Mouse (Mus musculus) right cerebral cortex, postnatal 4 days (tissue): ENCODE results near the gene Gm13285.
A peak's percentile ranks its signal among the peaks of the same experiment; 100 is the strongest.
"Not testable (repeated sequence)": the region's sequence is repeated elsewhere in the genome, so short reads cannot be mapped to it uniquely, and the experiment has no call there.

Experiments used
- DNase-seq: peaks from one replicate; pipeline ENCODE4 v3.0.0-alpha.2; 2022

Gene Gm13285

GRCm38 (mm10) chr4:88799365-88799764 is at the start of gene Gm13285:
TSS of gene Gm13285 (plus strand) at chr4:88799665.
- not testable (repeated sequence) for DNase-seq

- DNase-seq: no peak
These were observed 49.5 kb upstream of the Gm13285 start for GRCm38 (mm10) chr4:88749926-88750325.

GRCm38 (mm10) chr4:88754818-88755340 is 44.6 kb upstream of the Gm13285 start, which contains the start of gene Gm13271:
TSS of gene Gm13271 (plus strand) at chr4:88754868.
- peak; percentile 48 for DNase-seq

- DNase-seq: not testable (repeated sequence)
These were observed 42.6 kb upstream of the Gm13285 start for GRCm38 (mm10) chr4:88756581-88757513.

GRCm38 (mm10) chr4:88757628-88758031 is 41.8 kb upstream of the Gm13285 start:
- peak; percentile 76 for DNase-seq

- not testable (repeated sequence) for DNase-seq
These were observed 40.7 kb upstream of the Gm13285 start for GRCm38 (mm10) chr4:88758751-88759150.

- DNase-seq: peak; percentile 22
These were observed 39.7 kb upstream of the Gm13285 start, which contains the start of gene Gm13283 for GRCm38 (mm10) chr4:88759610-88760268. TSS of gene Gm13283 (plus strand) at chr4:88760119.

- DNase-seq: not testable (repeated sequence)
These were observed 39.0 kb upstream of the Gm13285 start for GRCm38 (mm10) chr4:88760431-88760830.

- peak; percentile 65 for DNase-seq
These were observed 37.7 kb upstream of the Gm13285 start for GRCm38 (mm10) chr4:88761776-88762175.

- not testable (repeated sequence) for DNase-seq
These were observed 37.1 kb upstream of the Gm13285 start for GRCm38 (mm10) chr4:88762341-88762740.

- DNase-seq: not testable (repeated sequence)
These were observed 36.0 kb upstream of the Gm13285 start for GRCm38 (mm10) chr4:88763384-88764018.

GRCm38 (mm10) chr4:88773534-88773933 is 25.9 kb upstream of the Gm13285 start, which contains the start of gene Gm13290:
TSS of gene Gm13290 (plus strand) at chr4:88773834.
- not testable (repeated sequence) for DNase-seq

GRCm38 (mm10) chr4:88776622-88777021 is 22.8 kb upstream of the Gm13285 start, which contains the start of gene Gm13289:
TSS of gene Gm13289 (plus strand) at chr4:88776922.
- DNase-seq: not testable (repeated sequence)

GRCm38 (mm10) chr4:88779550-88779949 is 19.9 kb upstream of the Gm13285 start, which contains the start of gene Gm13272:
TSS of gene Gm13272 (plus strand) at chr4:88779850.
- not testable (repeated sequence) for DNase-seq

- DNase-seq: not testable (repeated sequence)
These were observed 19.1 kb upstream of the Gm13285 start for GRCm38 (mm10) chr4:88780320-88780719.

GRCm38 (mm10) chr4:88781831-88782230 is 17.6 kb upstream of the Gm13285 start, which contains the start of gene Ifnz:
TSS of gene Ifnz (plus strand) at chr4:88782131.
- not testable (repeated sequence) for DNase-seq

GRCm38 (mm10) chr4:88782335-88782734 is 17.1 kb upstream of the Gm13285 start:
- DNase-seq: not testable (repeated sequence)

GRCm38 (mm10) chr4:88785409-88785808 is 14.1 kb upstream of the Gm13285 start, which contains the start of gene Gm13276:
TSS of gene Gm13276 (plus strand) at chr4:88785709.
- DNase-seq: not testable (repeated sequence)

- peak; percentile 47 for DNase-seq
These were observed 11.1 kb upstream of the Gm13285 start, which contains the start of gene Gm13277 for GRCm38 (mm10) chr4:88788402-88788801. TSS of gene Gm13277 (plus strand) at chr4:88788632.

GRCm38 (mm10) chr4:88791250-88791649 is 8.2 kb upstream of the Gm13285 start, which contains the start of gene Gm13278:
TSS of gene Gm13278 (plus strand) at chr4:88791550.
- DNase-seq: not testable (repeated sequence)

GRCm38 (mm10) chr4:88793936-88794675 is 5.4 kb upstream of the Gm13285 start, which contains the start of gene Gm13275:
TSS of gene Gm13275 (plus strand) at chr4:88794487.
- peak; percentile 22 for DNase-seq
